Mouse (Mus musculus) myocyte (in vitro differentiated cells): Measurements from ENCODE around the gene Prkaa2.

Experiments
- MAX ChIP-seq: IDR thresholded peaks from one replicate; pipeline ENCODE4 v1.6.1; 2011; ENCODE audit warnings: low read depth, mild to moderate bottlenecking, control low read depth
- MYOD1 ChIP-seq, 3 experiments: IDR thresholded peaks; one replicate each; pipeline ENCODE4 v1.6.1; 2011; ENCODE audit warnings: control low read depth in 2 of 3, low read depth in 2 of 3, mild to moderate bottlenecking in 2 of 3, moderate library complexity in 1 of 3; ENCODE audit not compliant: insufficient read length in 2 of 3, control insufficient read depth in 1 of 3
- MYOG ChIP-seq, 3 experiments: IDR thresholded peaks; one replicate each; pipeline ENCODE4 v1.6.1; 2011; ENCODE audit warnings: control low read depth in 2 of 3, low read depth in 2 of 3, mild to moderate bottlenecking in 2 of 3; ENCODE audit not compliant: insufficient read length in 2 of 3, control insufficient read depth in 1 of 3, insufficient read depth in 1 of 3
- POLR2A ChIP-seq: IDR thresholded peaks from one replicate; pipeline ENCODE4 v1.6.1; 2011; ENCODE audit warnings: low read depth, mild to moderate bottlenecking, control low read depth, moderate library complexity; ENCODE audit not compliant: insufficient read length
- POLR2AphosphoS2 ChIP-seq: IDR thresholded peaks from one replicate; pipeline ENCODE4 v1.6.1; 2011; ENCODE audit warnings: low read depth, control low read depth; ENCODE audit not compliant: insufficient read length
- TCF12 ChIP-seq: IDR thresholded peaks from one replicate; pipeline ENCODE4 v1.6.1; 2011; ENCODE audit warnings: mild to moderate bottlenecking, control low read depth; ENCODE audit not compliant: poor library complexity, insufficient read depth, severe bottlenecking
- USF1 ChIP-seq: IDR thresholded peaks from one replicate; pipeline ENCODE4 v1.6.1; 2011; ENCODE audit warnings: low read depth, mild to moderate bottlenecking, control low read depth, moderate library complexity

- TF ChIP-seq POLR2A (no peak), MYOD1 (IDR thresholded peaks at IDR 0.05; ENCODE audit: control insufficient read depth in 1 of 3, insufficient read length in 2 of 3, low read depth in 2 of 3) (no peak), MYOG (IDR thresholded peaks at IDR 0.05; ENCODE audit: control insufficient read depth in 1 of 3, insufficient read depth in 1 of 3, insufficient read length in 2 of 3, low read depth in 2 of 3) (no peak), USF1 (no peak), MAX (no peak), POLR2AphosphoS2 (no peak), TCF12 (no peak)
Measured at GRCm38 (mm10) chr4:105151911-105152690, 42.4 kb upstream of the Prkaa2 start.
